Mouse (Mus musculus) adrenal gland, postnatal 10 days (tissue): ENCODE measurements around the gene Slc16a14. TPM values are rescaled to one million over a fixed set of nuclear protein-coding genes. Genes with fewer than 3 reads are reported as not detected.
"Not testable (repeated sequence)": the region's sequence is repeated elsewhere in the genome, so short reads cannot be mapped to it uniquely, and the experiment has no call there.

ENCODE experiments used
- DNase-seq: peaks from one replicate; pipeline ENCODE4 v3.0.0; 2021; ENCODE audit warnings: mixed read lengths
- long read RNA-seq, 2 experiments: library from polyadenylated mRNA; stranded (forward); transcript quantifications; one replicate each; pipeline ENCODE4 v2.0.0; 2021
- total RNA-seq, 2 experiments: library from RNA; stranded (reverse); gene quantifications; 2 replicates each; pipeline ENCODE4 v1.2.3; 2021

Slc16a14 gene
- 1 to 10 TPM in 1 of 2 experiments, under 1 TPM in 1; 0.66 to 1.4 TPM for total RNA-seq
- long read RNA-seq, experiment 1, partial matches to known transcripts, result 1 of 1 reads
- long read RNA-seq, experiment 1, other reads (novel, unspliced or antisense), result 0 of 1 reads
- long read RNA-seq, experiment 2, result 0 reads

- DNase-seq, result peak; percentile 32
These were observed at the start of gene Slc16a14 for GRCm38 (mm10) chr1:84934503-84935333. Gene Slc16a14, minus strand, starts transcription at chr1:84935134.

DNA sequence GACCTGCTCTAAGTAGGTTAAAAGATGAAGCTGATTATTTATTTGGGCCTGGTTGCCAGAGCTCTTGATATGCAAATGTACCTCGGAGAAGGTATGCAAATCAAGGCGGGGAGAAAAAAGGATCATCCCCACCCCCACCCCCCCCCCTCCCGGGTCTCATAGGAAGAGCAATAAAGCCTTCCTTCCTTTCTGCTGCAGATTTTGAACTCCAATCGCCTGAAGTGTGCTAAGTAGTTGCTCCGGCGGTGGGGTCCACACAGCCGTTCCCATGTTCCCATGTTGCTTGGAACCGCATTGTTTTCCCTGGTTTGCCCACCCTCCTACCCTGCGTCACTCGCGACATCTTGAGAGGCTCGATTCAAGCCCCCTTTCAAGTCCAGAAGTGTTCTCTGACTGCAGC, 26.8 kb upstream of the Slc16a14 start:
- not testable (repeated sequence) for DNase-seq

DNA sequence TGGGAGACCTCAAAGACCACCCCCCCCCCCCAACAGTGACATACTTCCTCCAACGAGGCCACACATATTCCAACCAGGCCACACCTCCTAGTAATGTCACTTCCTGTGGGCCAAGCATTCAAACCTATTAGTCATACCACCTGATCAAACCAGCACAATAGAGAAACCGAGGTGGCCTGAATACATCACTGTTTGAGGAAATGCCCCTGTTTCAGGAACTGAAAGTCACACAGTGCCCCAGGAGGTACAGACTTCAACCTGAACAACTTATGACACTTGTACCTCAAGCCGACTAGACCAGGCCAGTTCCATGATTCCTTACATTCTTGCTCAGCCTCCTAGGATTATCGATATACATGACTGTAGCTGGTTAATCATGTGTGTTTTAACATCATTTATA, 22.8 kb upstream of the Slc16a14 start:
- DNase-seq, result not testable (repeated sequence)

DNA sequence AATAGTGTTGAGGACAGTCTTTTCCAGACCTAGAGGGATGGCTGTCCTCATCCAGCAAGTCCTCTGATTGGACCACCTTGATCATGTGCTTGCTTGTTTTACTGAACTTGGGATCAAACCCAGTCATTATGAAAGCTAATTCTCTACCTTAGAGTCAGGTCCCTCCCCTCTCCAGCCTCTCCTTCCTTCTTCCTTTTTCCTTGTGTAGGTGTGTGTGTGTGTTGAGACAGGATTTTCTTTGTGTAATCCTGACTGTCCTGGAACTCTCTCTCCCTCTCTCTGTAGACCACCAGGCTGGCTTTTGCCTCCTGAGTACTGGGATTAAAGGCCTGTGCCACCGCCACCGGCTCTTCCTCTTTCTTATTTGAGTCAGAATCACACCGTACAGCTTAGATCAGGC, 21.8 kb upstream of the Slc16a14 start:
- not testable (repeated sequence) for DNase-seq

DNA sequence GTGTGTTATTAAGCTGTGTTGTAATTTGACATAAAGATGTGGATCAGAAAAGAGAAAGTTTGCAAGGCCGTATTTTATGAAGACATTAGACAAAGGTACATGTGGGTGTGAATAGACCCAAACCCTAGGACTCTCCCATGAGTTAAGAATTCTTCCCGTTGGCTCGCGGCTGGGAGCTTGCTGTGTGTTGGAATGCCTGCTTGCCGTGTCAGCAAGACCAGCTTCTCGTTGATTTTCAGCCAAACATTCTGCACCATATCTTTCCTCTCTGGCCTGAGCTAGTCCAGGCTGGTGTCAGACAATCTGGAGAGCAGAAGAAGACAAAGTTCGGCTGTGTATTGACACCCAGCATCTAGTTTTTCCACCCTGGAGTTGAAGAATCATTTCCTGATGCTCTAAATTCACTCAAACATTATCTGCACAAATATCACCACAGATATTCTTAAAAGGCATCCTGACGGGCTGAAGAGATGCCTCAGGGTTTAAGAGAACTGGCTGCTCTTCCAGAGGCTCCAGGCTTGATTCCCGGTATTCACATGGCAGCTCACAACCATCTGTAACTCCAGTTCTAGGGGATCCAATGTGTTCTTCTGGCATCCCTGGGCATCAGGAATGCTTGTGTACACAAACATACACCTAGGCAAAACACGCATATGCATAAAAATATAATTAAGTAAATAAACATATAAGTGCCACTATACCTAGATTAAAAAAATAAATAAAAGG, 17.7 kb upstream of the Slc16a14 start:
- DNase-seq, result no peak

- DNase-seq, result peak; percentile 73
These were observed 16.6 kb upstream of the Slc16a14 start for GRCm38 (mm10) chr1:84951566-84951965.

DNA sequence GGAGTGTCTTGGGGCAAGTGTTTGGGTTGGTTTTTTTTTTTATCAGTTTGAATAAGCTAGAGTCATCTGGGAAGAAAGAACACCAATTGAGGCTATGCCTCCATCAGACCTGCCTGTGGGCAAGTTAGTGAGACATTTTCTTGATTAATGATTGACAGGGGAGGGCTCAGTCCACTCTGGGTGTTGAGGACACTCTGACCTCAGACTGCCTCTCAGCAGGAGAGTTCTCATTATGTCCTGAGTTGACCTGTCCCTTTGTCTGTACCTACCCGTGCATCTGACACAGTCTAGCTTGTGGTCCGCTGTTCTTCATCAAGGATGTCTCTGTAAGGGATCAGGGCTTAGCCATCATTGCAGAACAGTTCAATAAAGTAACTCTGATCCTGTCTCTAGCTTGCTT, 12.5 kb upstream of the Slc16a14 start:
- no peak for DNase-seq

GRCm38 (mm10) chr1:84945950-84946349, 11.0 kb upstream of the Slc16a14 start:
- no peak for DNase-seq

DNA sequence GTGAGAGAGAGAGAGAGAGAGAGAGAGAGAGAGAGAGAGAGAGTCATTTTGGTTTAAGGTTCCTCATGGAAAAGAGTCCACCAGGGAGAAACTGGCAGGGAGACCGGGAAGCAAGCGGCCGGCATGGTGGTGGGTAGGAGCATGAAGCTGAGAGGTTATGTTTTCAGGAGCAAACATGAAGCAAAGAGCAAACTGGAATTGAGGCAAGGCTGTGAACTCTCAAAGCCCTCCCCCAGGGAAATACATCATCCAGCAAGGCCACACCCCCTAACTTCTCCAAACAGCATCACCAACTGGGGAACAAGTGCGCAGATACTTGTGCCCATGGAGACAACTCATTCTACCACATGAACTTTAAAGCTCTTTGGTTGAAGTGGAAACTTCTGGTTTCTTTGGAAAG, 8.6 kb upstream of the Slc16a14 start:
- no peak for DNase-seq

- DNase-seq, result peak; percentile 41
These were observed 7.7 kb upstream of the Slc16a14 start for GRCm38 (mm10) chr1:84942666-84943065.

GRCm38 (mm10) chr1:84940322-84940721, 5.4 kb upstream of the Slc16a14 start:
- DNase-seq, result no peak

DNA sequence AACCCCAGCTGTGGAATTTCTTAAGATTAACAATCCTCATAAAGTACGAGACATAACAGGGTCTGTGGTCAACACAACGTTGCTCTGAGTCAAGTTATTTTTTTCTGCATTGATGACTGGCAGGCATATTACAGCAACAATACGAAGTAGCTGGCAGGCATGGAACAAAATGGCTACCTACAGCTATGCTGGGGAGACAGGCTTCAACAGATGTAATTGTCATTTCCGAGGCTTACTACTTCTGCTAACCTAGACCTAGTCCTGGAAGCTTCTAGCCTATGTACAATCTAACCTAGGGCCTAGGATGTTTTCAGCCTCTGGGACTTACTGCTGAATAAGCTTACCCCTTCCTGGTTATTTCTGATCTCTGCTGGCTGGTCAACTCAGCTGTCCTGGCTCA, 4.5 kb upstream of the Slc16a14 start:
- DNase-seq, result no peak

- DNase-seq, result no peak
These were observed 2.0 kb upstream of the Slc16a14 start for GRCm38 (mm10) chr1:84936716-84937510.

DNA sequence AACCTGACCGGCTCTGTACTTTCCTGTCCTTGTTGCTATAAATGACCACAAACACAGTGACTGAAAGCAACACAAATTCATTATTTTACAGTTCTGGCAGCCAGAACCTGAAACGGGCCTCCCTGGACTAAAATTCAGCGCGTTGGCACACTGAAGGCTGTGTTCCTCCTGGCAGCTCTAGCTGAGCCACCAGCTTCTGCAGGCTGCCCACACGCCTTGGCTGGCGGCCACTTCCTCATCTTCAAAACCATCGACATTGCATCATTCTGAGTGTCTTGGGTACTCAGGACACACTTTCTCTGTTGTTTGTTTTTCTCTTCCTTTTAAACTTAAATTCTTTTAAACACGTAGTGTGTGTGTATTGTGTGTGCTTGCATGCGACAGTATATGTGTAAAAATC, 734 bp upstream of the Slc16a14 start:
- DNase-seq, result peak; percentile 64

DNA sequence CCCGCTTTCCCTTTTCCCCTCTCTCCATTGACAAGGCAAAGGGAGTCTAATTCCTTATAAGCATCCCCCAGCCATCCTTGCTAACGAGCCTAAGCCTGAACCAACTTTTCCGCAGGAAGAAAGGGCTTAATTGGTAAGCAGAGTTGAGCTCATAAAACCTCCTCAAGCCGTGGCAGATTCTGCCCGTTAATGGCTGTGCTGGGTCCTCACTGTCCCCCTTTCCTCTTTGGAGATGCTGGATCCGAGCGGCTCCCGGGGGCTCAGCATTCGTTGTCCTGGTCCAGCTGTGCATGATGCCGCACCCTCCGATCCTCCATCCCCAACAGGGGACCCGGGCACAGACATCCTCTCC, 807 bp downstream of the Slc16a14 start:
- DNase-seq, result peak; percentile 14

DNA sequence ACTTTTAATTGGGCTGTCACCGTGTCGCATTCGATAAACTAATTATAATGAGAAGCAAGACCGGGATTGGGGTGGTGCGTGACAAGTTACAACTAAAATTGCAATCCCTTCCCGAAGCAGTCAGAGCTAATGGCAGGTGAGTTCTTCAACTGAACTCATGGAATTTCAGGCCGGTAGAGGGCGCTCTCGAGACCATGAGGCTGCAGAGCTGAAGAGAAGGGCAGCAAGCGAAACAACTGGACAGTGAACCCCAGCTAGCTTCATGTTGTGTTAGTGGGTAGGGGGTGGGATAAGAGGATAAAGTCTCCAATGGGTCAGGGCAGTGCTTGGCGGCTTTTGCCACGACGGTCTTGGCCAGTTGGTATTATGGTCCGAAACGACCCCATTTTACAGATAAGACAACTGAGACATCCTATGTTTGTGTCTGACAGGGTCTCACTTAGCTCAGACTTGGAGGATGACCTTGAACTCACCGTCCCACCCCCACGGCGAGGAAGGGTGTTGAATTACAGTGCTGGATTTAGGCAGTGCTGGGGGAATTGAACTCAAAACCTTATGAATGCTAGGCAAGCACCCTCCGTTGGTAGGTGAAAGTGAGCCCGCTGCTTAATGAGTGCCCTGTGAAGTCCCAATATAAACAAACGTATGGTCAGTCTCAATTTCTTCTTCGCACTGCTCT, 1.3 kb downstream of the Slc16a14 start:
- peak; percentile 92 for DNase-seq

DNA sequence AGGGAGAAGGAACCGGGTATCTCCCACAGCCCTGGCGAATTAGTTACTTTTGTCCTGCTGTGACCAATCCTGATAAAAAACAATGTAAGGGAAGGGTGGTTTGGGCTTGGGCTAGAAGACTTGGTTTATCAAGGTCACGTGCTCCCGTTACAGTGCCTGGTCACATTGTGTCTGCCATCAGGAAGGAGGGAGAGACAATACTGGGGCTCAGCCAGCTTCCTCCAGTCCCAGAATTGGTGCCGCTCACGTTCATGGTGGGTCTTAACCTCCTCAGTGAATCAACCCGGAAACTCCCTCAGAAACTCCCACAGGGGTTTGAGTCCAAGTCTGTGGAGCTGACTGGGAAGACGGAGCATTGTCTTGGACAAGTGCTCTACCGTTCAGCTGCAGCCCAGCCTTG, 9.3 kb downstream of the Slc16a14 start:
- DNase-seq, result no peak

DNA sequence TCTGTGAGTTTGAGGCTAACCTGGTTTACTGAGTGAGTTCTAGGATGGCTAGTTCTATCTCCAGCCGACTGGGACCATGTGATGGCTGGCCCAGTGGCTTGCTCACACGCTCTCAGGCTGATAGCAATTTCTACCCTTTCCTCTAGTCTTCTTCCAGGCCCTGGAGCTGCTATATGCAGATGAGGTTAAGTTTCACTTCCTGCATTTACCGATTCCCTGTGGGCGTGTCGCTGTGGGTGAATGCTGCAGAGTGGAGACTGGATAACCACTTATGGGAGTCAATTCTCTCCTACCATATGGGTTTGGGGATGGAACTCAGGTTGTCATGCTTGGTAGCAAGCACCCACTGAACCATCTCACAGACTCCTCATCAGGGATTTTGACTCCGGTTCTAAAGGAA, 10.8 kb downstream of the Slc16a14 start:
- DNase-seq, result no peak

GRCm38 (mm10) chr1:84923432-84923831, 11.5 kb downstream of the Slc16a14 start:
- no peak for DNase-seq

GRCm38 (mm10) chr1:84918865-84919264, 16.1 kb downstream of the Slc16a14 start:
- no peak for DNase-seq

- DNase-seq, result no peak
These were observed 19.9 kb downstream of the Slc16a14 start for GRCm38 (mm10) chr1:84915010-84915409.

DNA sequence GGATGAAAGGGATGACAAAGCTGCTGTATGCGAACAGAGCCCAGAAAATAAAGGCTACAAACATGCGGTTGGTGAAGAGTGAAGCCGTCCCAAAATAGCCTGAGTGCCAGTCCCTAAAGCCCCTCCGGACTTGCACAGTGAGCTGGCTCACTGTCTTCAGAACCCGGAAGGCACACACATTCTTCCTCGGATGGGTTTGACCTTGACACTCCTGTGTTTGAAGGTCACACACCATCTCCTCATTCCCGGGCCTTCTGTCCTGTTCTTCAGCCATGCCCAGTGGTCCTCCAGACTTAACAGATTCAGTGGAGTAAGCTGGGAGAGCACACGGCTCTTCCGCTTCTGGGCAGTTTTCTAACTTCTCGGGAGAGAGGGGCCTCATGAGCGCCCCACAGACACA, 22.4 kb downstream of the Slc16a14 start:
- no peak for DNase-seq
